Mouse (Mus musculus): ENCODE measurements around the gene Rassf3.

- TF ChIP-seq TAL1 (conservative IDR thresholded peaks at IDR 0.05; ENCODE audit: low read depth, low read length) (no peak), CTCF (IDR thresholded peaks at IDR 0.05; ENCODE audit: low read depth, low read length) (no peak), GATA1 (IDR thresholded peaks at IDR 0.05; ENCODE audit: borderline replicate concordance, low read length) (no peak)
These were observed 18.8 kb downstream of the Rassf3 start for GRCm38 (mm10) chr10:121457381-121457780.
